Mouse (Mus musculus) adrenal gland, postnatal 25 days (tissue): ENCODE measurements around the gene Unc93a2. TPM values are rescaled to one million over a fixed set of nuclear protein-coding genes. Genes with fewer than 3 reads are reported as not detected.
"Not testable (repeated sequence)": the region's sequence is repeated elsewhere in the genome, so short reads cannot be mapped to it uniquely, and the experiment has no call there.

ENCODE experiments used
- DNase-seq: peaks from one replicate; pipeline ENCODE4 v3.0.0; 2021; ENCODE audit warnings: mixed read lengths
- long read RNA-seq: library from polyadenylated mRNA; stranded (forward); transcript quantifications from one replicate; pipeline ENCODE4 v2.0.0, GENCODE M21; 2021
- total RNA-seq: library from RNA; stranded (reverse); gene quantifications from 2 replicates; pipeline ENCODE4 v1.2.3, GENCODE M21; 2021

Unc93a2 gene
- 2.2 and 5.1 TPM in 2 replicates for total RNA-seq
- long read RNA-seq, partial matches to known transcripts, result 0 of 1 reads
- long read RNA-seq, other reads (novel, unspliced or antisense), result 1 of 1 reads

- not testable (repeated sequence) for DNase-seq
Observed at GRCm38 (mm10) chr17:7385364-7385763, at the start of gene Unc93a2. TSS of gene Unc93a2 (minus strand) at chr17:7385464.

DNA sequence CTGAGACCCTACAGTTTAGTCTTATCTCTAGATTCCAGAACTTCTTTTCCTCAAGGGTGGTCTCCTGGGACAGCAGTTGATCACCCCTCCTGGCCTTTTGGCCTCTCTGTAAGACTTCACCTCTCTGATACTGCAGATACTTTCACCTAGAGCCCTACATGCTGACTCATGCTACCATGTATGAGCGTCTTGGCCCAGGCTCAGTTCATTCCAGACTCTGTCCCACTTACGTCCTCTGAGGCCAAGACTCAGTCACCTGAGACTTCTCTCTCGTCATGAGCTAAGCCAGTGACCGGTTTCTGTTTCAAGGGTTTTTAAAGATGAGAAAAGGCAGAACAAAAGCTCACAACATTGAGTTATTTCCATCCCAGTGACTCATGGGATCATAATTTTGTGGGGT lies 48.9 kb upstream of the Unc93a2 start:
- DNase-seq, result not testable (repeated sequence)

DNA sequence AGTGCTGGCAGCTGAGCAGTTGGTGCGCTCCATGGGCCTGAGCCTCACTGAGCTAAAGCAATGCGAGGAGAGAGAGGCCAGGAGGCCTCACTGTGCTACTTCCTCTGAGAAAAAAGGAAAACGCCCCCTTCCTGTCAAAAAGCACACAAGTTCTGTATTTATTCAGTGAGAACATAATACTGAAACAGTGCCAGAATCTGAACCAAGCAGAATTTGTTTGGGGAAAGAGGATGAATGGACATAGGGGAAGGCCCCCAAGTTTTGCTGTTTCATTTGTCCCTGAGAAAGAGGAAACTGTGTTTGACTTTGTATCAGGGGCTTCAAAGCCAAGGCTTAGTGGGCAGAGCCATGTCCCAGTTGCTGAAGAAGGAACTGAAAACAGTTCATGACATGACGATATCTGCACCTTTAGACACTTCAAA lies 45.0 kb upstream of the Unc93a2 start:
- not testable (repeated sequence) for DNase-seq

DNA sequence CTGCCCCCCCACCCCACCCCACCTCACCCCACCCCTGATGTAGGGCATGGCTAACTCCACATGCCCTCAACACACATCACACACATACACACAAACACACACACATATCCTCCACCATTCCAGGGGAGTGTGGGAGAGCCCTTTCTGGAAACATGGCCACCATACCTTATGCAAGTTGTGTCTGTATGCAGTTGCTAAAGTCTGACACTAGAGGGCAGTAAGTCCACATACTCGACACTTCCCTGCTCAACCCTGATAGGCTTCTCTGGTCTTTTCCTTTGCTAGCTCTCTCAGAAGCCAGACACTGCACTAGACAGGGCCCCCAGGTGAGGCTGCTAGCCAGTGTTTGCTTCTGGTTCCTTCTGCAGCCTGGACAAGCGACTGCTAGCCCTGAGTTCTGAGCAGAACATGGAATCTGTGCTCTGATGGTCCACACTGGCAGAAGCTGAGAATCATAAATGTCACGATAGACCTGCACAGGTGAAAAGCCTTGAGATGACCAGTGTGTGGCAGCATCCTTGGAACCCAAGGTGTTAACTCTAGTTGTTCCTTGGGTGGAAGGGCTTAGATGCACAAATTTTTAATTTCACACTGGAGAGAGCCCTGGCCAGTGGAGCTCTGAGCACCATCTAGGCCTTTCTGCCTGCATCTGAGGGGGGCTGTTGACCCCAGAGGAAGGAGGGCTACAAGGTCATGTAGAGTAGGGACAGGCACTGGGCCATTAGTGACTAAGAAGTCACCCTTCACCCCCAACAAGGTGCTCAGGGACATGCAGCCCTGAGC lies 35.1 kb upstream of the Unc93a2 start:
- not testable (repeated sequence) for DNase-seq

DNA sequence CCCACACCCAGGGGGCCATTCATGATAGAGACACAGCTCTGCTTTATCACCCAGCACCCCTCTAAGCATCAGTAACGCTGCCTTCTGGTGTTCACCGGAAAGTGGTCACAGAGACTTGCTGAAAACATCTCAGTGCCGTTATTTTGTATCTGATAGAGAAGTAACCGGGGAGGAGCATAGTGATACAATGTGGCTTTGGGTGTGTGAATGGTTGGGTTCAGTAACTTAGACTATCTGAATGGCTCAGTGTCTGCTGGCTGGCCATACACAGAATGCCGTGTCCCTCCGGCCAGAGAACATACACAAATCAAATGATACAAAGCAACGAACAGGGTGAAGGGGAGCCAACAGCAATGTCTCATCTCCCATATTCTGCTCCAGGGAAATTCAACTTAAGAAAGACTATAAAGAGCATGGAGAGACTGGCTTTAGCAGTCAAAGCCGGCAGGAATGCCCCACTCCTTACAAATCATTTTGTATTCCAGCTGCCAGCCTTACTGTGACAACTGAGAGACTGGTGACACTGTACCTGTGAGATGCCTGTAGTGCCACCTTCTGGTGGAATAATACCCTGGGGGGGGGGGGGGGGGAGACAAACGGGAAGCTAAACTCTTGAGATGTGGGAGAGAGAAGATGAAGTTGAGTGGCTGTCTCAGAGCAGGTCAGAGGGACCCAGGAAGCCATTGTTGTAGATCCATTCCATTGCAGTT lies 29.5 kb upstream of the Unc93a2 start:
- DNase-seq, result not testable (repeated sequence)

DNA sequence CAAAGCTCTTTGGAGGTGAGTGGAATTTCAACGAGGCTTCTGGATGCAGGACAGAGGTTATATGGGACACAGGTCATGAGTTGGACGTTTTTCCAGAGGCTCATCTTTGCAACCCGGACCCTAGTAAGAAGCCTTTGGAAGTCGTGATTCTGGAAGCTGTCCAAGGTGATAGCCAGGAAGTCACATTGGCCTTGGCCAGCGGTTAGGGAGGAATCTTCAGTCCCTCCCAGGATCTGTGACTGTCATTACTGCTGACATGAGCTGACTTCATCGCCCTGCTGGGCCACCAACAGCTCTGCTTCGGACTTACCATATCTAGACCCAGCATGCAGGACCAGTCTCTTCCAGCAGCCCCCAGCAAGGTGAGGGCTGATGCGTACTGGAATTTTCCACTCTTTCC lies 28.1 kb upstream of the Unc93a2 start:
- DNase-seq, result not testable (repeated sequence)

GRCm38 (mm10) chr17:7399770-7400169 lies 14.5 kb upstream of the Unc93a2 start:
- not testable (repeated sequence) for DNase-seq

GRCm38 (mm10) chr17:7398198-7398847 lies 13.1 kb upstream of the Unc93a2 start:
- peak; percentile 12 for DNase-seq

GRCm38 (mm10) chr17:7397079-7397478 lies 11.8 kb upstream of the Unc93a2 start:
- DNase-seq, result not testable (repeated sequence)

GRCm38 (mm10) chr17:7396288-7396687 lies 11.0 kb upstream of the Unc93a2 start:
- not testable (repeated sequence) for DNase-seq

DNA sequence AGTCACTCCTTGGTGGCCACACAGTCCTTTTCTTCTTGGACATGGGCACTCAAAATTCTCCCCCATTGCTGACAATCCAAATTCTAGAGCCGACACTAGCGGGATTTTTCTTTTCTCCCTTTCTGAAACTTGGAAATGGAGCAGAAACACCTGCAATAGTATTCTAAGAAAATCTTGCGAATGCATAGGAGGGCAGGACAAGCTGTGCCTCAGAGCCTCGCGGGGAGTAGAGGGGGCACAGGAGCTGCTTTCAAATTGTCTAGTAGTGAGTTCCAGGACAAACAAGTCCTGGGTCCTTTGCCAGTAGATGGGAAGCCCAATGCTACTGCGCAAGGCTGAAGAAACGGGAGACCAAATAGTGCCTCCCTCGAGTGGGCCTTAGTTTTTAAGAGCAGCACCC lies 10.4 kb upstream of the Unc93a2 start:
- DNase-seq, result peak; percentile 14

DNA sequence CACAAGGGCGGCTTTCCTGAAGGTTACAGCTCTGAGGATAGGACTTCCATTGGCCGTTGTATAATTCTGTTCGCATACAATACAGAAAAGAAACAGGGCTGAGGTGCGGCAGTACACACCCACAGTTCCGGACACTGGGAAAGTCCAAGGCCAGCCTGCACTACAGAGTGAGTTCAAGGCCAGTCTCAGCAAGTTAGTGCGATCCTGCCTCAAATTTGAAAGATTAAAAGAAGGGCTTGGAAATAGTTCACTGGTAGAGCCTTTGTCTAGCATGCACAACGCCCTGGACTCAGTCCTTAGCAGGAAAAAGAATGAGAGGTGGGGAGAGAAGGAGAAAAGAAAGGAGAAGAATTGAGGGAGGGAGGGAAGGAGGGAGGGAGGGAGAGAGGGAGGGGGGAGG lies 9.9 kb upstream of the Unc93a2 start:
- DNase-seq, result peak; percentile 2

GRCm38 (mm10) chr17:7389898-7390297 lies 4.6 kb upstream of the Unc93a2 start:
- DNase-seq, result peak; percentile 49

- not testable (repeated sequence) for DNase-seq
Observed at GRCm38 (mm10) chr17:7388958-7389356, 3.7 kb upstream of the Unc93a2 start.

DNA sequence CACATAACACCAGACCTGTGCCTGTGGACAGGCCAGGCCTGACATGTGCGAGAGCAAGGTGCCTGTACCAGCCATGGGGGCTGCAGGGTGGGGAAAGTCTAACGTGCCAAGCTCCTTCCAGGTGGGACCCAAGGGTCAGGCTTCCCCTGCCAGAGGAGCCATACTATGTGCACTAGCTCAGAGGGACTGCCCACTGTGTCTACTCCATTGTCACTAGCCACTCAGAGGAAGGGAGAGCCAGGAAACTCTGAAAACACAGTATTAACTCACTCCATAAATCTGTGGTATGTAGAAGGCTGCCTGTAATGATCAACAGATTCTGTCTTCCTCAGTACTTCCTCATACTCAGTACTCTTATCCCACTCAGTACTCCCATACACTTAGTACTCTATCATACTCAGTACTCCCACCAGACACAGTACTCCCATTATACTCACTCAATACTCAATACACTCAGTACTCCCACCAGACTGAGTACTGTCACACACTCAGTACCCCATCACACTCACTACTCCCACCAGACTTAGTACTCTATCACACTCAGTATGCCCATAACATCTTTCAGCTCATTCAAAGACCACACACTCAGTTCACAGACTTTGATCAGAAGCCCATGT lies 3.2 kb upstream of the Unc93a2 start:
- DNase-seq, result not testable (repeated sequence)

DNA sequence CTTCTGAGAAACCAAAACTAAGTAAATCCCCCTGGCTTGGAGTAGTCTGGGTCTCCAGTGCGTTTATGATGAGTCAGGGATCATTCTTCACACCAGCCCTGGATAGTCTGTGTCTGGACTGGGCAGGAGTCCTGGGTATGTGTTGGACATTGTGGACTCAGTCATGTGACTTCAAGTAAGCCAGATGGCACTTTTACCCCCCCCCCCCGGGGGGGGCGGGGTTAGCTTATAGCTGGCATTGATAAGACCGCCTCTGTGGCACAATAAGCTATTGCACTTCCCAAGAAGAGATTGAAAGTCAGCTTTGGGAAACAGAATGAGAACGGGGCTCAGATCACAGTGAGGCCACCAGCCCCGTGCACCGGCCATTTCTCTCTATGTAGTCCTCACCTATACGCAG lies 752 bp upstream of the Unc93a2 start:
- DNase-seq, result not testable (repeated sequence)

- DNase-seq, result not testable (repeated sequence)
Observed at GRCm38 (mm10) chr17:7383167-7384143, 1.8 kb downstream of the Unc93a2 start.

DNA sequence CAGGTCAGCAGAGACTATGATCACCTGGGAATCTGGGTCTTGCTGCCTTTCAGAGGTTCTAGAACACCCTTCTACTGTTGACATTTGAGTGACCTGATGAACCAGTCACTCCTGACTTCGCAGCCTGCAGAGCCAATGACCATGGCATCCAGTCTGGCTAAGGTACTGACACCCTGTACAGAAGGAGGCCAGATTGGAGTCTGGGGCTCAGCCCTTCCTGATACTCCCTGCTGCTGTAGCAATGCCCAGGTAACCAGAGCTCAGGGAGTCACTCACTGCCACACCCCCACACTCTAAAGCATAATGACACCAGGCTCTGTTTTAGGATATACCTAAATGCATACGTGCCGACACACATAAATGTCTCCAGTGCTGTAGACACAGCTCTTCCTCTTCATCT lies 2.6 kb downstream of the Unc93a2 start:
- not testable (repeated sequence) for DNase-seq

- DNase-seq, result not testable (repeated sequence)
Observed at GRCm38 (mm10) chr17:7377907-7378306, 7.4 kb downstream of the Unc93a2 start.

- not testable (repeated sequence) for DNase-seq
Observed at GRCm38 (mm10) chr17:7376951-7377700, 8.1 kb downstream of the Unc93a2 start.
